Mouse (Mus musculus): ENCODE data around the gene Cfap54. TPM values are rescaled to one million over a fixed set of nuclear protein-coding genes. Genes with fewer than 3 reads are reported as not detected.

The Cfap54 gene
- polyA plus RNA-seq, 1 experiment from 2014 or later: 1.5 TPM

DNA sequence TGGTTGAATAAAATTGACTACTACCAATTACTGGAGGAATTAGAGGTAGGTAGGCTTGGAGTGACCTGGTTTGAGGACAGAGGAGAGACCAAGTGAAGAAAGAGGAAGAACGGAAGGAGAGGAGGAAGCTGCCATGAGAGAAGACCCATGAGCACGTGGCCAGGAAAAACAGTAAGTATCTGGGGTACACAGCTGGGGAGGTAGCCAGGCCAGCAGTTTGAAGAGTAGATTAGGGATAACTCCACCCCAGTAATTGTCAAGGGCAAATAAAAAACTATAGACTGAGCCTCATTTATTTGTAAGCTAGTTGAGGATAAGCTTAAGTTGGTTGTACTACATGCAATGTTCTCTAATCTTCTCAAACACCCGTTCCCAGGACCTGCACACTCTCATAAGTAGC, 116.3 kb downstream of the Cfap54 start:
- no peak overlapping the region for H3K4me3 ChIP-seq (replicated peaks)
- no peaks in the 10 kb centered on the region for H3K4me1 ChIP-seq
- WGBS: 82% methylated on average over 3 of the region's 3 CpGs
- H3K4me2 ChIP-seq: no peak overlapping the region
- H3K9me3 ChIP-seq: no peaks in the 10 kb centered on the region
- no peak overlapping the region for H3K9ac ChIP-seq
- no peaks in the 10 kb centered on the region for H3K36me3 ChIP-seq (replicated peaks)
- H3K27me3 ChIP-seq: no peaks in the 10 kb centered on the region
- no peak overlapping the region for H3K27ac ChIP-seq
- ATAC-seq (ENCODE audit: low FRiP score): no peak

DNA sequence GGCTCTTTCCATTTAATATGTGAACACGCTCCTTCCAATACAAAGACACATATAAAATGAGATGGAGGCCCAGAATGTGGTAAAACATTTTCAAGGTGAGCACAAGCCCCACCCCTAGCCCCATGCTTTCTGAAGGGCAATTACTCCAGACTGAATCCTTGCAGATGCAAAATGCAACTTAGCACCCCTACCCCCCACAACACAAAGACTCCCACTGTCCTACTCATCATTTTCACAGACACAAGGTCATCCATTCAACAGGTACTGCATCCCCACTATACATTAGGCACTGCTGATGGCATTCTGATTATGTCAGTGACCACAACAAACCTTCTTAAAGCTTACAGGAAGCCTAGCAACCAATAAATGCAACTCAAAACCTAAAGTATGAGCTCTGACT, 131.4 kb downstream of the Cfap54 start:
- no peak for ATAC-seq (ENCODE audit: low FRiP score)

DNA sequence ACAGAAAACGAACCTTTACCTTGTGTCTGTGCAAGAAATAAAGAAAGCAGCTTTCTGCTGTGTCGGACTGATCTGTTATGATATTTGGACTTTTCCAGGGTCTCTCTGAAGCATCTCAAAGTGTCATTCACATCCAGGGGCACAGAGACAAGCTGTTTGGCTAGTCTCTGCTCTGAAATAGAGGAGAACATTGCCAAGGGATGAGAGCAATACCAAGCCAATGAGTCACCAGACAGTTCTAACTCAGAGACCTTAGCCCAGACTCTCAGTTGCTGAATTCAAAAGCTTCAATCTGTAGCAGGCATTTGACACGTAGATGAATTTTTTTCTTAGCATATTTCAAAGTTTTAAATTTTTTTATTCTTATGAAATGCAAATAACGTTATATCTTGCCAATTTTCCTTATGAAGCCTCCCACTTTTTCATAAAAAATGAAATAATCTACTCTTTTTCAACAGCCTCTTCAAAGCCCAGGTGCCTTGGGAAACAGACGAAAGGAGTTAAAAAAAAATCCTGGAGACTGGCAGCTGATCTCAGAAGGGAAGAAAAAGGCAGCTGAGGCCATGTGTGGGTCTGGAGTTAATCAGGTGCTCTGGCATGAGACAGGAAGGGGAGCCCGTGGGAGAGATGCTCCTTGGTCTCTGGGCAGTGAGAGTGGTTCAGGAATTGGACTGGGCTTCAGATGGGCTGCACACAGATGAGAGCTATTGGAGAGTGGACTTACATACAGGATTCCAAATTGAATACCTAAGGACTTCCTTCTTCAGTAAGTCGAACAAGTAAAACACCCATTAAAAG, 138.4 kb downstream of the Cfap54 start:
- WGBS: 83% methylated on average over 7 of the region's 7 CpGs

More for the DNA sequence above, 131.4 kb downstream of the Cfap54 start:
- 83% methylated on average over 1 of the region's 1 CpGs for WGBS
- Histone ChIP-seq H3K36me3 (replicated peaks) (no peaks in the 10 kb centered on the region), H3K9ac (no peak overlapping the region), H3K4me1 (no peaks in the 10 kb centered on the region), H3K27me3 (no peaks in the 10 kb centered on the region), H3K4me3 (replicated peaks) (no peak overlapping the region), H3K4me2 (no peak overlapping the region), H3K9me3 (peaks cover 11% of the 10 kb centered on the region; the same call in 1 of the 2 replicates), H3K27ac (no peak overlapping the region)

DNA sequence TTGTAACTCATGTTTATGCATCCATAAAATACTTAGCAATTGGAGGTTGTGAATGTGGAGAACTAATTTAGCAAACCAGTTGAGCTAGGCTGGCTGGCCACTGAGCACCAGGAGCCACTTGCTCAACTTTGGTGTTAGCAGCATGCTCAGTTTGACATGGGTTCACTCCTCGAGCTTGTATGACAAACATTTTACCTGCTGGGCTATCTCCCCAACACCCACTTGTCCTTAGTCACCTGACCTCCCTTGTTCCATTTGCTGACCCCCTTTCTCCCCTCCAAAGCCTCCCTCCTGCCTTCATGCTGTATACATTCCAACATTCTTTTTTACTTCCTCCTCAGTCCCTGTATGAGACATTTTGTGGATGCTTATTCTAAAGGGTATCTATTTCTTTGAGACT, 139.8 kb downstream of the Cfap54 start:
- Histone ChIP-seq H3K27ac (no peak overlapping the region), H3K4me1 (no peaks in the 10 kb centered on the region), H3K9me3 (no peaks in the 10 kb centered on the region), H3K27me3 (no peaks in the 10 kb centered on the region), H3K36me3 (replicated peaks) (no peaks in the 10 kb centered on the region), H3K4me3 (replicated peaks) (no peak overlapping the region), H3K4me2 (no peak overlapping the region), H3K9ac (no peak overlapping the region)
- no peak for ATAC-seq (ENCODE audit: low FRiP score)
- WGBS: 77% methylated on average over 1 of the region's 1 CpGs

More for the DNA sequence above, 138.4 kb downstream of the Cfap54 start:
- Histone ChIP-seq H3K4me3 (replicated peaks) (no peak overlapping the region), H3K4me1 (no peaks in the 10 kb centered on the region), H3K4me2 (no peak overlapping the region), H3K27ac (no peak overlapping the region), H3K27me3 (no peaks in the 10 kb centered on the region), H3K9ac (no peak overlapping the region), H3K36me3 (replicated peaks) (no peaks in the 10 kb centered on the region), H3K9me3 (no peaks in the 10 kb centered on the region)
- no peak for ATAC-seq (ENCODE audit: low FRiP score)

DNA sequence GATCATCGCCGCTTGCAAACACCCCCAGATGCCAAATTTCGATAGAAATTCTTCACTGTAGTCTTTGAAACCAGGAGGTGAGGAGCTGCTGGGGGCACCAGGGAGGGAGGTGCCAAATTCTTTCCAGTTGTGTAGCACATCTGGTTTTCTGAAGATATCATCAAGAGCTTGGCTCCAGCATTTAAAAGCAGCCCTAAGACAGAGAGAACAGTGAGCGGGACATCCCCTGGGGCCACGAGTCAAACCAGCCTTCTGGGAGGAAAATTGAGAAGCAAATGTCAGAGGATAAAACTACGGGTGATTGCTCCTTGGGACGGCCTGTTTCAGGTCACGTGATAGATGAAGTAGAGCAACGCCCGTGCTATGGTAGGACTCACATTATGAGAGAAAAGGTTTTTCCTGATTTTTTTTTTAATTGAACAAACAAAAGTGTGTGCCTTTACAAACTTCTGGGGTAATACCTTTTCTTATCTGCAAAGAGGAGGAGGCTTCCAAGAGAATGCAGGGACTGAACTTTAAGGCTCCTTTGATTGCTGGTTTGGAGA, 143.6 kb downstream of the Cfap54 start:
- no peaks in the 10 kb centered on the region for H3K4me1 ChIP-seq
- no peak overlapping the region for H3K27ac ChIP-seq
- no peaks in the 10 kb centered on the region for H3K27me3 ChIP-seq
- H3K4me2 ChIP-seq: no peak overlapping the region
- WGBS: 84% methylated on average over 10 of the region's 10 CpGs
- no peak overlapping the region for H3K4me3 ChIP-seq (replicated peaks)
- H3K36me3 ChIP-seq (replicated peaks): no peaks in the 10 kb centered on the region
- no peaks in the 10 kb centered on the region for H3K9me3 ChIP-seq
- ATAC-seq (ENCODE audit: low FRiP score): no peak
- H3K9ac ChIP-seq: no peak overlapping the region

DNA sequence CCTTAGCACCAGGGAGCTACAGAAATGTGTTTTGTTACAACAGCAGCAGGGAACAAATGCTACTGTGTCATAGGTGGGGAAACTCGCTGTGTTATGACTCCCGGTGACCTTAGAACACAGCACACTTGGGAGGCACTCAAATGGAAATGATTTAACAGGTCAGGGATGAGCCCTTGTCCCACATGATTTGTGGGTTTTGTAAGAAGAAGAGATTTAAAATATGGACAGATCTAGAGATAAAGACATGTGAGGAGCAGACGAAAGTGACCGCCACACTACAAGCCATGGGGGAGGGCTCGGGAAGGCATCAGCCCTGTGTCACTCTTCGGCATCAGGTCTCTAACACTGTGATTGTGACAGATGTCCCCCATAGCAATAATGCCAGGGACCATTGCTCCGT, 144.3 kb downstream of the Cfap54 start:
- no peak overlapping the region for H3K9ac ChIP-seq
- H3K36me3 ChIP-seq (replicated peaks): no peaks in the 10 kb centered on the region
- no peak overlapping the region for H3K4me2 ChIP-seq
- ATAC-seq (ENCODE audit: low FRiP score): no peak
- no peaks in the 10 kb centered on the region for H3K9me3 ChIP-seq
- H3K27me3 ChIP-seq: no peaks in the 10 kb centered on the region
- WGBS: 93% methylated on average over 7 of the region's 7 CpGs
- no peak overlapping the region for H3K27ac ChIP-seq
- no peaks in the 10 kb centered on the region for H3K4me1 ChIP-seq
- H3K4me3 ChIP-seq (replicated peaks): no peak overlapping the region

DNA sequence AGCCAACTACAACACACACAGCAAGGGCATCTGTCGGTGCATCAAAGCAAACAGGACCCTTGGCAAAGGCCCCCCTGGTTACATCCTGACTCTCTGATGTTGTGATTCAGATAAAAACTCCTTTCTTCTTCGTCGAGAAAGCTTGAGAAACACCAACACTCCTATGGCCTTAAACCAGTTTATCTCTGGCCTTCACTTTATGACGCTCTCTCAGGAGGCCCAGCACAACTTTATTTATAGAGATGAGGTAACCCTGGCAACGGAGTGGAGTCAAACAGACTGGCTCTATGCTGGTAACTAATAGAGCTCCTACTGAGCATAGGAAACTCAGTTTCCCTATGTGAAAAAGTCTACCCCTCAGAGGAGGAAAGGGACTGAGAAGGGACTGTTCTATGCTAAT, 146.9 kb downstream of the Cfap54 start:
- no peaks in the 10 kb centered on the region for H3K27me3 ChIP-seq
- no peak overlapping the region for H3K9ac ChIP-seq
- no peaks in the 10 kb centered on the region for H3K4me1 ChIP-seq
- H3K27ac ChIP-seq: no peak overlapping the region
- no peak overlapping the region for H3K4me3 ChIP-seq (replicated peaks)
- no peak overlapping the region for H3K4me2 ChIP-seq
- 65% methylated on average over 5 of the region's 5 CpGs for WGBS
- no peak for ATAC-seq (ENCODE audit: low FRiP score)
- no peaks in the 10 kb centered on the region for H3K36me3 ChIP-seq (replicated peaks)
- H3K9me3 ChIP-seq: no peaks in the 10 kb centered on the region

DNA sequence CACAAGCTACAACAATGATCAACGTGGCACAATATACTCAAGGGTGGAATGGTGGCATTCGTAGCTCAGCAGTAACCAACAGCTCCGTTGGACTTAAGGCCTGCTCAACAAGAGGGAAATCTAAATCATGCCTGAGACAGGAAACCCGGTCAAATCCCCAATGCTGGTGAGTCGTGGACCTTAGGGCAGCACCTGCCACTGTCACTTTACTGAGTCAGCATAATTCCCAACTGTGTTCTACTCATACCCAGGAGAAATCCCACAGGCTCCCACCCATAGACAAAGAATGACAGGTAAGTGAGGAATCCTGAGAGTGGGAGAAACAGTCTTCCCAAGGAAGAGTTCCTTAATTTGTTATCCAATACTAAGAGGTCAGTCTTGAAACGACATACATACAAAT, 147.8 kb downstream of the Cfap54 start:
- H3K4me2 ChIP-seq: no peak overlapping the region
- H3K9ac ChIP-seq: no peak overlapping the region
- no peak for ATAC-seq (ENCODE audit: low FRiP score)
- H3K9me3 ChIP-seq: no peaks in the 10 kb centered on the region
- no peaks in the 10 kb centered on the region for H3K27me3 ChIP-seq
- no peaks in the 10 kb centered on the region for H3K4me1 ChIP-seq
- no peaks in the 10 kb centered on the region for H3K36me3 ChIP-seq (replicated peaks)
- no peak overlapping the region for H3K27ac ChIP-seq
- whole genome bisulfite sequencing: 86% methylated on average over 6 of the region's 6 CpGs
- H3K4me3 ChIP-seq (replicated peaks): no peak overlapping the region

DNA sequence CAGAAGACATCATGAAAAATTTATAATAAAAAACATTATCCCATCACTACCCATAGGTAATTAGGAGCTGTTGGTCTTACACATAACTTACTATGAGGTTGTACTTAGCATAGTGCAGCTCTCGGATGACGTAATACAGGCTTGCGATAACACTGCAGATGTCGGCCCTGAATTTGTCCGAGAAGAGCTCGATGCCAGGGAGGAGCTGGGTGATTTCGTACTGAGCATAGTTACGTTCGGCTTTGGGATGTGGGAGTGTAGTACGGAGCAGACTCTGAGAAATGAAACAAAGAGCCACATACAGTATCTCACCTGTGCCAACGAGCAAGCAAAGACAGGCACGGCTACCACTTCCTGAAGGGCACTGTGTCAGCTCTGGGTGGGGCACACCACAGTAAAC, 149.0 kb downstream of the Cfap54 start:
- no peak for ATAC-seq (ENCODE audit: low FRiP score)
- H3K27ac ChIP-seq: no peak overlapping the region
- no peaks in the 10 kb centered on the region for H3K36me3 ChIP-seq (replicated peaks)
- no peaks in the 10 kb centered on the region for H3K4me1 ChIP-seq
- H3K9ac ChIP-seq: no peak overlapping the region
- no peaks in the 10 kb centered on the region for H3K9me3 ChIP-seq
- WGBS: 96% methylated on average over 12 of the region's 12 CpGs
- H3K4me2 ChIP-seq: no peak overlapping the region
- H3K27me3 ChIP-seq: no peaks in the 10 kb centered on the region
- no peak overlapping the region for H3K4me3 ChIP-seq (replicated peaks)

DNA sequence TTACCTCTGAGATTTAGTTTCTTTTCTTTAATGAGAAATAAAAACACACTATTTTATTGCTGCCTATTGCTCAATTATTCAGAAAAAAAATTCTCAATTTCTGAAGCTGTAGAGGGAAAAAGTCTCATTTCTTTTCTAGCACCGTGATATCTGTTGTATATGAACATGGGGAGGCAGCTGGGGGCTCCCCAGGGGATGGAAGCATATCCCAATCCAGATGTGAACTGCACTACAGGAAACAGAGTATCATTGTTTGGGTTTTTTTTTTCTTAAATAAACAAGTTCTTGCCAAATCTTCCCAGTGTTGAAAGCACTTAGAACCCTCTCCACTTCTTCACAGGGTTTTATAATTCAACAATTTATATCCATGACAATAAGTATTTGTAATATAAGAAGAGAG, 151.4 kb downstream of the Cfap54 start:
- Histone ChIP-seq H3K36me3 (replicated peaks) (no peaks in the 10 kb centered on the region), H3K4me3 (replicated peaks) (no peak overlapping the region), H3K9me3 (no peaks in the 10 kb centered on the region), H3K27ac (no peak overlapping the region), H3K27me3 (no peaks in the 10 kb centered on the region), H3K9ac (no peak overlapping the region), H3K4me2 (no peak overlapping the region), H3K4me1 (no peaks in the 10 kb centered on the region)
- ATAC-seq (ENCODE audit: low FRiP score): no peak
- WGBS: 79% methylated on average over 1 of the region's 1 CpGs

DNA sequence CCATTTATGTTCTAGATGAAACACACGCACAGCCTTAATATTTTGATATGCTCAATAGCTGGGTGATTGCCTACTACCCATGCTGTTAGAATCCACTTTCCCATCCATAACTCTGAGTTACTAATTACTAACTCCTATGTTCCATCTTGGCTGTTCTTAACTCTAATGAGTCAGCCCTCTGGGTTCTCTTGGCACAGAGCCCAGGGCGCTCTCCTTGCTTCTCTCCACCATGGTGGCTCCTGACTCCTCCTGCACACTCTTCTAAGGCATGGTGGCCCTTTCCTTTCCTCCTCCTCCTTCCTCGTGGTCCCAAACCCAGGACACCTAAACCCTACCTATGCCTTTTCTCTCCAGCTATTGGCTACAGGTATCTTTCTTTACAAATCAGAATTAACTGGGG, 153.2 kb downstream of the Cfap54 start:
- Histone ChIP-seq H3K27ac (no peak overlapping the region), H3K4me3 (replicated peaks) (no peak overlapping the region), H3K4me2 (no peak overlapping the region), H3K9me3 (no peaks in the 10 kb centered on the region), H3K36me3 (replicated peaks) (no peaks in the 10 kb centered on the region), H3K27me3 (no peaks in the 10 kb centered on the region), H3K4me1 (no peaks in the 10 kb centered on the region), H3K9ac (no peak overlapping the region)
- no peak for ATAC-seq (ENCODE audit: low FRiP score)
- 87% methylated on average over 3 of the region's 3 CpGs for WGBS

DNA sequence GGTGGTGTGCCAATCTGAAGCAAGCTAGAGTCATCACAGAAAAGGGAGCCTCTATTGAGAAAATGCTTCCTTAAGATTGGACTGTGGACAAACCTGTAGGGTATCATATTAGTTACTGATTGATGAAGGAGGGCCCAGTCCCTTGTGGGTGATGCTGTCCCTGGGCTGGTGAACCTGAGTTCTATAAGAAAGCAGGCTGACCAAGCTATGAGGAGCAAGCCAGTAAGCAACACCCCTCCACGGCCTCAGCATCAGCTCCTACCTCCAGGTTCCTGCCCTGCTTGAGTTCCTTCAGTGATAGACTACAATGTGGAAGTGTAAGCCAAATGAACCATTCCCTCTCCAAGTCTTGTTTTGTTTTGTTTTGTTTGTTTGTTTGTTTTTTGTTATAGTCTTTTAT, 162.9 kb downstream of the Cfap54 start:
- WGBS: 83% methylated on average over 1 of the region's 1 CpGs
- ATAC-seq (ENCODE audit: low FRiP score): no peak
- Histone ChIP-seq H3K4me2 (no peak overlapping the region), H3K9me3 (no peaks in the 10 kb centered on the region), H3K4me3 (replicated peaks) (no peak overlapping the region), H3K27ac (no peak overlapping the region), H3K9ac (no peak overlapping the region), H3K4me1 (no peaks in the 10 kb centered on the region), H3K27me3 (no peaks in the 10 kb centered on the region), H3K36me3 (replicated peaks) (no peaks in the 10 kb centered on the region)

DNA sequence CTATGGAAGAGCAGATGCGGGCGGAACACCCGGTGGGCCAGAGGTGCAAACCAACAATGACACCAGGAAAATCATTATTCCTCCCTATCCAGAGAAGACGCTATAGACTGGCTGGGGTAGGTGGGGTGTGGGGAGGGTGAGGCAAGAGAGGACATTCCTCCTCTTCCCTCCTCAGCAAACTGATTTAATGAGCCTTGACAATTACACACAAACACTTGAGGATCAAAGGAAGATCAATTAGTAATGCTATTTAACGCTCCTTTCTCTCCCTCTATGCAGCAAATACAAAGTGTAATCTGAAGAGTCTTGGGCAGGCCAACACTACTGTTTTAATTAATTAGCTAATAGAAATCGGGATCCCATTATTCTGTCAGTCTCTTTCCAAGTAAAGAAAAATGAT, 174.2 kb downstream of the Cfap54 start:
- H3K9me3 ChIP-seq: no peaks in the 10 kb centered on the region
- H3K27me3 ChIP-seq: no peaks in the 10 kb centered on the region
- H3K4me3 ChIP-seq (replicated peaks): no peak overlapping the region
- peaks cover 13% of the 10 kb centered on the region for H3K4me1 ChIP-seq
- H3K36me3 ChIP-seq (replicated peaks): no peaks in the 10 kb centered on the region
- 29% methylated on average over 6 of the region's 6 CpGs for WGBS
- no peak overlapping the region for H3K9ac ChIP-seq
- no peak overlapping the region for H3K27ac ChIP-seq
- H3K4me2 ChIP-seq: no peak overlapping the region
- ATAC-seq (ENCODE audit: low FRiP score): peak; percentile 55; the same call in 1 of the 2 replicates

Measured in forebrain, embryonic 12.5 days (tissue).